Mouse (Mus musculus) heart, embryonic 14.5 days (tissue): ENCODE results near the gene Pdyn. TPM values are rescaled to one million over a fixed set of nuclear protein-coding genes. Genes with fewer than 3 reads are reported as not detected.

Experiments
- ATAC-seq: fragments of 200-750 bp; cut with Nextera tagmentation; 2 replicates; pipeline ENCODE4 v1.8.0; 2017; ENCODE audit warnings: low read depth, moderate TSS enrichment; ENCODE audit not compliant: insufficient number of reproducible peaks, insufficient read depth, low FRiP score
- H3K27ac ChIP-seq, 2 experiments: fragments of 200-500 bp in 1 of 2; fragments of 300-500 bp in 1 of 2; sonication (generic) in 1 of 2; replicated peaks in 1 of 2; 2 replicates each; pipeline ENCODE4 v1.5.1; 2012 to 2014; ENCODE audit warnings: low read depth in 2 of 2, low read length in 2 of 2, control low read depth in 1 of 2, mild to moderate bottlenecking in 1 of 2, mixed read lengths in 1 of 2; ENCODE audit not compliant: control insufficient read depth in 1 of 2, insufficient read depth in 1 of 2
- H3K27me3 ChIP-seq: fragments of 300-500 bp; sonication (generic); 2 replicates; pipeline ENCODE4 v1.6.1; 2014; ENCODE audit warnings: mild to moderate bottlenecking, low read length, control low read depth; ENCODE audit not compliant: control insufficient read depth, insufficient read depth
- H3K36me3 ChIP-seq: fragments of 300-500 bp; sonication (generic); 2 replicates; pipeline ENCODE4 v1.6.1; 2014; ENCODE audit warnings: mild to moderate bottlenecking, control low read depth, low read length, mixed read lengths; ENCODE audit not compliant: control insufficient read depth, insufficient read depth
- H3K4me1 ChIP-seq, 2 experiments: fragments of 200-500 bp in 1 of 2; fragments of 300-500 bp in 1 of 2; sonication (generic) in 1 of 2; 2 replicates each; pipeline ENCODE4 v1.6.1; 2012 to 2014; ENCODE audit warnings: low read length in 2 of 2, control low read depth in 1 of 2, mixed read lengths in 1 of 2; ENCODE audit not compliant: control insufficient read depth in 2 of 2, insufficient read depth in 2 of 2
- H3K4me2 ChIP-seq: fragments of 300-500 bp; sonication (generic); 2 replicates; pipeline ENCODE4 v1.6.1; 2014; ENCODE audit warnings: mild to moderate bottlenecking, low read length
- H3K4me3 ChIP-seq, 2 experiments: fragments of 200-500 bp in 1 of 2; fragments of 300-500 bp in 1 of 2; sonication (generic) in 1 of 2; 2 replicates each; pipeline ENCODE4 v1.5.1; 2012 to 2014; ENCODE audit warnings: low read length in 2 of 2, mild to moderate bottlenecking in 2 of 2, control low read depth in 1 of 2, low read depth in 1 of 2, moderate library complexity in 1 of 2; ENCODE audit not compliant: control insufficient read depth in 1 of 2, insufficient read depth in 1 of 2
- H3K9ac ChIP-seq: fragments of 300-500 bp; sonication (generic); 2 replicates; pipeline ENCODE4 v1.6.1; 2014; ENCODE audit warnings: mild to moderate bottlenecking, low read length
- H3K9me3 ChIP-seq: fragments of 300-500 bp; sonication (generic); 2 replicates; pipeline ENCODE4 v1.6.1; 2016; ENCODE audit warnings: low read length, control low read depth; ENCODE audit not compliant: control insufficient read depth
- WGBS: fragments of 180-500 bp; shearing (Covaris S2); extraction: QIAGEN DNeasy Blood & Tissue Kit; methylation state at CpG from one replicate; pipeline ENCODE4 v1.1.7; 2014; 5-methylcytosine and 5-hydroxymethylcytosine counted together
- polyA plus RNA-seq: library from polyadenylated mRNA; unstranded; fragments of >200 nt; fragmentation: Nextera tagmentation; extraction: Ambion mirVana; gene quantifications from 2 replicates; pipeline ENCODE4 v1.2.1, GENCODE M21; 2014

Gene Pdyn
- polyA plus RNA-seq, 1 experiment from 2014 or later: 0.19 TPM

GRCm38 (mm10) chr2:129696059-129696458 is 3.6 kb downstream of the Pdyn start:
- H3K4me3 ChIP-seq: no peak overlapping the region
- H3K4me2 ChIP-seq: no peak overlapping the region
- peaks cover 68% of the 10 kb centered on the region for H3K27me3 ChIP-seq
- H3K9me3 ChIP-seq: no peaks in the 10 kb centered on the region
- no peak overlapping the region for H3K9ac ChIP-seq
- WGBS: 7% methylated on average over 4 of the region's 4 CpGs
- no peak for ATAC-seq
- no peak overlapping the region for H3K27ac ChIP-seq
- no peaks in the 10 kb centered on the region for H3K36me3 ChIP-seq
- H3K4me1 ChIP-seq: peaks cover 0 to 3% of the 10 kb centered on the region in 2 experiments; a peak in 1 of 4 replicates

DNA sequence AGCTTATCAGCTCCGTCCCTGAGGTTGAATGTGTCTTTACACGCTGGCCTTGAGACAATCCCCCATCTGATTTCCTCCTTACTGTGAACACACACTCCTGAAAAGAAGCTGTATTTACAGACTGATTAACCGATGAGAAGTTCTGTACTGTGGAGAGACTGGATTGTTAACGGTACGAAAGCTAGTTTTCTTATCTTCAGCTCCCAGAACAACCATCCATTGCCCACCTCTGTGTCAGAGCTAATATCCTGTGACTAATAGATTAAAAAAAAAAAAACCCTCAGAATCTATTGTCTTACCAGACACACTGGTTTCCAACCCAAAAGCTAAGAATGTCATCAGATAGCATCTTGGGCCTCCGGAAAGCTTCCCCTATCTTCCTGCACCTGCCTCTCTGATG is 5.3 kb downstream of the Pdyn start:
- peaks cover 50% of the 10 kb centered on the region for H3K27me3 ChIP-seq
- no peak overlapping the region for H3K4me2 ChIP-seq
- no peaks in the 10 kb centered on the region for H3K36me3 ChIP-seq
- no peak overlapping the region for H3K4me3 ChIP-seq
- ATAC-seq: no peak
- H3K9me3 ChIP-seq: no peaks in the 10 kb centered on the region
- no peak overlapping the region for H3K27ac ChIP-seq
- WGBS: 52% methylated on average over 6 of the region's 6 CpGs
- no peak overlapping the region for H3K9ac ChIP-seq
- peaks cover 5 to 9% of the 10 kb centered on the region in 2 experiments; a peak in 2 of 4 replicates for H3K4me1 ChIP-seq

GRCm38 (mm10) chr2:129692694-129693093 is 7.0 kb downstream of the Pdyn start:
- H3K27ac ChIP-seq: no peak overlapping the region
- H3K9me3 ChIP-seq: no peaks in the 10 kb centered on the region
- H3K4me1 ChIP-seq: peaks cover 5 to 11% of the 10 kb centered on the region in 2 experiments; a peak in 2 of 4 replicates
- no peak overlapping the region for H3K4me3 ChIP-seq
- no peak overlapping the region for H3K9ac ChIP-seq
- peaks cover 34% of the 10 kb centered on the region for H3K27me3 ChIP-seq
- H3K36me3 ChIP-seq: no peaks in the 10 kb centered on the region
- 65% methylated on average over 8 of the region's 8 CpGs for WGBS
- no peak overlapping the region for H3K4me2 ChIP-seq
- no peak for ATAC-seq

GRCm38 (mm10) chr2:129689694-129690093 is 9.9 kb downstream of the Pdyn start:
- H3K4me1 ChIP-seq: peaks cover 5 to 11% of the 10 kb centered on the region in 2 experiments; a peak in 2 of 4 replicates
- 0 out of 2 replicates have a peak, but pooled peaks cover 9% of the 10 kb centered on the region for H3K27me3 ChIP-seq
- ATAC-seq: peak; percentile 75; the same call in 1 of the 2 replicates
- no peak overlapping the region for H3K27ac ChIP-seq
- H3K4me2 ChIP-seq: no peak overlapping the region
- no peak overlapping the region for H3K4me3 ChIP-seq
- H3K36me3 ChIP-seq: no peaks in the 10 kb centered on the region
- WGBS: 41% methylated on average over 7 of the region's 7 CpGs
- no peak overlapping the region for H3K9ac ChIP-seq
- H3K9me3 ChIP-seq: no peaks in the 10 kb centered on the region

GRCm38 (mm10) chr2:129688036-129688625 is 11.5 kb downstream of the Pdyn start:
- Histone ChIP-seq H3K4me3 (no peak overlapping the region), H3K27ac (no peak overlapping the region), H3K4me1 (peaks cover 5 to 11% of the 10 kb centered on the region in 2 experiments; a peak in 2 of 4 replicates), H3K4me2 (no peak overlapping the region), H3K9ac (no peak overlapping the region), H3K36me3 (no peaks in the 10 kb centered on the region), H3K9me3 (no peaks in the 10 kb centered on the region), H3K27me3 (0 out of 2 replicates have a peak, but pooled peaks cover 6% of the 10 kb centered on the region)
- no peak for ATAC-seq
- WGBS: 87% methylated on average over 28 of the region's 28 CpGs

- no peaks in the 10 kb centered on the region for H3K9me3 ChIP-seq
- no peak for ATAC-seq
- no peaks in the 10 kb centered on the region for H3K36me3 ChIP-seq
- WGBS: 51% methylated on average over 10 of the region's 10 CpGs
- H3K4me3 ChIP-seq: no peak overlapping the region
- 0 out of 2 replicates have a peak, but pooled peaks cover 3% of the 10 kb centered on the region for H3K27me3 ChIP-seq
- peaks cover 5 to 11% of the 10 kb centered on the region in 2 experiments; a peak in 2 of 4 replicates for H3K4me1 ChIP-seq
- no peak overlapping the region for H3K9ac ChIP-seq
- no peak overlapping the region for H3K27ac ChIP-seq
- H3K4me2 ChIP-seq: no peak overlapping the region
Measured at GRCm38 (mm10) chr2:129686908-129687307, 12.7 kb downstream of the Pdyn start.

DNA sequence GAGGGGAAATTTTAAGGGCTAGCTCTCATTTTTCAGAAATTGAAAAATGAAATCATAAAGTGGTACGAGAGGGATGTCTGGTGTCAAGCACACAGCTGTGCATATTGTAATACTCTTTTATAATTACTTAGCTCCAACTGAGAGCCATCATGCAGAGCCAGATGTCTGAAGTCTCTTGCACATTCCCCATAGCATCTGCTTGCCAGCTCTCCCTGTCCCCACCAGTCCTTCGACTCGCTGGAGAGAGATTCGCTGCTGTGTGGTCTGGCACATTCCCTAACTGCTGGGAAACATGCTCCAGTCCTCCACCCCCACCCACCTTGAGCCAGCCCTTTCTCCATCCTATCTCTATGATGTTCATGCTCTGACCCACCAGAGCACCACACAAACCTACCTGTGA is 15.6 kb downstream of the Pdyn start:
- Histone ChIP-seq H3K4me2 (no peak overlapping the region), H3K9me3 (no peaks in the 10 kb centered on the region), H3K27ac (no peak overlapping the region), H3K27me3 (no peaks in the 10 kb centered on the region), H3K4me1 (no peaks in the 10 kb centered on the region), H3K36me3 (no peaks in the 10 kb centered on the region), H3K4me3 (no peak overlapping the region), H3K9ac (no peak overlapping the region)
- ATAC-seq: no peak
- WGBS: 73% methylated on average over 4 of the region's 4 CpGs

DNA sequence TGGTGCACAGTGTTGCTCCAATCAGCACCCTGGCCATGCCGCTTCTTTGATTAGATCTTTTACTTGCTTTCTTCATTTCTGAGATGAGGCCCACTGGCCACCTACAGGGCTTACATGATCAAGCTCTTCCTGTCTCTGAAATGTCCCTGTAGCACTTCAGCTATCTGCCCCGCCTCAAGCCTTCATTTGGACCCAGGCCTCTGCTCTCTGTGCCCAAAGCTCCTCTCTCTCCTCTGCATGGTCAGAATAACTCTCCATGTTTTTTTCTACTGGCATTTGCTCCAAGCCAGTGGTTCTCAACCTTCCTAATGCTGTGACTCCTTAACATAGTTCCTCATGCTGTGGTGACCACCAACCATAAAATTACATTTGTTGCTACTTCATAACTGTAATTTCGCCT is 19.4 kb downstream of the Pdyn start:
- Histone ChIP-seq H3K9me3 (no peaks in the 10 kb centered on the region), H3K4me2 (no peak overlapping the region), H3K36me3 (no peaks in the 10 kb centered on the region), H3K4me3 (no peak overlapping the region), H3K27me3 (0 out of 2 replicates have a peak, but pooled peaks cover 5% of the 10 kb centered on the region), H3K4me1 (no peaks in the 10 kb centered on the region), H3K27ac (no peak overlapping the region), H3K9ac (no peak overlapping the region)
- ATAC-seq: no peak
- WGBS: 82% methylated on average over 3 of the region's 3 CpGs
